Mouse (Mus musculus) CH12F3 (cell line): ENCODE data around the gene Chrna1.

Source experiments
- in situ Hi-C: fragments of 300-500 bp; cut with MboI; formaldehyde crosslinking; loops from 2 replicates; pipeline ENCODE4 v1.14.3; 2020; ENCODE audit warnings: low sequenced_read_pairs

Chrna1 gene

GRCm38 (mm10) chr2:73527956-73528355 is 52.2 kb downstream of the Chrna1 start:
- in situ Hi-C loops, result no loop called here

GRCm38 (mm10) chr2:73526691-73527090 is 53.4 kb downstream of the Chrna1 start:
- in situ Hi-C loops, result no loop called here

GRCm38 (mm10) chr2:73522891-73523290 is 57.2 kb downstream of the Chrna1 start:
- in situ Hi-C loops, result no loop called here

- in situ Hi-C loops, result no loop called here
Observed at GRCm38 (mm10) chr2:73522336-73522735, 57.8 kb downstream of the Chrna1 start.

- in situ Hi-C loops, result no loop called here
Observed at GRCm38 (mm10) chr2:73521737-73522136, 58.4 kb downstream of the Chrna1 start.

GRCm38 (mm10) chr2:73518966-73519365 is 61.2 kb downstream of the Chrna1 start:
- in situ Hi-C loops, result no loop called here

GRCm38 (mm10) chr2:73518311-73518710 is 61.8 kb downstream of the Chrna1 start:
- in situ Hi-C loops, result no loop called here

- in situ Hi-C loops, result no loop called here
Observed at GRCm38 (mm10) chr2:73514178-73514577, 66.0 kb downstream of the Chrna1 start.
